Mouse (Mus musculus) ovary, postnatal 36 days (tissue): ENCODE data around the gene Gm6676.
"Not testable (repeated sequence)": the region's sequence is repeated elsewhere in the genome, so short reads cannot be mapped to it uniquely, and the experiment has no call there.

Experiments used
- DNase-seq: peaks from one replicate; pipeline ENCODE4 v3.0.0; 2022; ENCODE audit warnings: low spot score, mixed read lengths

Gene Gm6676

GRCm38 (mm10) chr14:7125312-7125711, at the start of gene Gm6676:
TSS of gene Gm6676 (minus strand) at chr14:7125412.
- DNase-seq = not testable (repeated sequence)

GRCm38 (mm10) chr14:7174483-7174971, 49.3 kb upstream of the Gm6676 start, which contains the start of gene Gm3512:
TSS of gene Gm3512 (minus strand) at chr14:7174533.
- DNase-seq = not testable (repeated sequence)

- DNase-seq = not testable (repeated sequence)
Observed at GRCm38 (mm10) chr14:7105124-7105802, 19.9 kb downstream of the Gm6676 start.

GRCm38 (mm10) chr14:7100521-7100920, 24.7 kb downstream of the Gm6676 start, which contains the start of gene Gm3696:
TSS of gene Gm3696 (minus strand) at chr14:7100621.
- not testable (repeated sequence) for DNase-seq
